Mouse (Mus musculus) neural tube, embryonic 15.5 days (tissue): Measurements from ENCODE around the gene Col8a2. TPM values are rescaled to one million over a fixed set of nuclear protein-coding genes. Genes with fewer than 3 reads are reported as not detected.

Experiments
- ATAC-seq: fragments of 200-750 bp; cut with Nextera tagmentation; 2 replicates; pipeline ENCODE4 v1.8.0; 2017; ENCODE audit warnings: mild to moderate bottlenecking, moderate TSS enrichment, moderate library complexity; ENCODE audit not compliant: low FRiP score
- H3K27ac ChIP-seq: fragments of 300-500 bp; sonication (generic); replicated peaks from 2 replicates; pipeline ENCODE4 v1.5.1; 2015; ENCODE audit warnings: mild to moderate bottlenecking, inconsistent platforms
- H3K27me3 ChIP-seq: fragments of 300-500 bp; sonication (generic); replicated peaks from 2 replicates; pipeline ENCODE4 v1.6.1; 2015; ENCODE audit warnings: inconsistent platforms
- H3K36me3 ChIP-seq: fragments of 300-500 bp; sonication (generic); 2 replicates; pipeline ENCODE4 v1.6.1; 2015; ENCODE audit warnings: inconsistent platforms
- H3K4me1 ChIP-seq: fragments of 300-500 bp; sonication (generic); 2 replicates; pipeline ENCODE4 v1.6.1; 2015; ENCODE audit warnings: inconsistent platforms
- H3K4me2 ChIP-seq: fragments of 300-500 bp; sonication (generic); 2 replicates; pipeline ENCODE4 v1.6.1; 2015; ENCODE audit warnings: inconsistent platforms, mild to moderate bottlenecking, moderate library complexity
- H3K4me3 ChIP-seq: fragments of 300-500 bp; sonication (generic); replicated peaks from 2 replicates; pipeline ENCODE4 v1.5.1; 2015; ENCODE audit warnings: mild to moderate bottlenecking, inconsistent platforms
- H3K9ac ChIP-seq: fragments of 300-500 bp; sonication (generic); replicated peaks from 2 replicates; pipeline ENCODE4 v1.6.1; 2015; ENCODE audit warnings: mild to moderate bottlenecking, inconsistent platforms
- H3K9me3 ChIP-seq: fragments of 300-500 bp; sonication (generic); replicated peaks from 2 replicates; pipeline ENCODE4 v1.6.1; 2016; ENCODE audit warnings: inconsistent platforms
- WGBS: fragments of 180-500 bp; shearing (Covaris S2); methylation state at CpG from one replicate; pipeline ENCODE4 v1.1.7; 2015; ENCODE audit warnings: mixed read lengths; 5-methylcytosine and 5-hydroxymethylcytosine counted together
- polyA plus RNA-seq: library from polyadenylated mRNA; unstranded; fragments of >200 nt; fragmentation: Nextera tagmentation; extraction: Ambion mirVana; gene quantifications from 2 replicates; pipeline ENCODE4 v1.2.1, GENCODE M21; 2015

The Col8a2 gene
- polyA plus RNA-seq, 1 experiment from 2014 or later = 7.4 TPM

DNA sequence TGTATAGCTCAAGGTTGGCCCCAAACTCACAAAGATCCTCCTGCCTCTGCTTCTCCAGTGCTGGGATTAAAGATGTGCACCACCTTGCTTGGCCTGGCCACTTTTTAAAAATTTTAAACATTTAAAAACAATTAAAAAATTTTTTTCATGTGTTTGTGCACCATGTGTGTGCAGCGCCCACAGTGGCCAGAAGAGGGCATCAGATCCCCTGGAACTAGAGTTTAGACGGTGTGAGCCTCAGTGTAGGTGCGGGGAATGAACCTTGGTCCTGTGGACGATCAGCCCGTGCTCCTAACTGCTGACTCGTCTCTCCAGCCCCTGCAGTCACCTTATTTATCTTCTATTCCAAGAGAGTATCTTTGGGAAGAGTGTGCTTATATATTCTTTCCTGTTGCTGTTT, 19.5 kb downstream of the Col8a2 start:
- Histone ChIP-seq H3K4me1 (peaks cover 22% of the 10 kb centered on the region), H3K4me2 (no peak overlapping the region), H3K4me3 (no peak overlapping the region), H3K9ac (no peak overlapping the region), H3K36me3 (no peaks in the 10 kb centered on the region), H3K27ac (no peak overlapping the region), H3K27me3 (peaks cover 29% of the 10 kb centered on the region), H3K9me3 (no peaks in the 10 kb centered on the region)
- WGBS = 93% methylated on average over 6 of the region's 6 CpGs
- ATAC-seq = no peak

DNA sequence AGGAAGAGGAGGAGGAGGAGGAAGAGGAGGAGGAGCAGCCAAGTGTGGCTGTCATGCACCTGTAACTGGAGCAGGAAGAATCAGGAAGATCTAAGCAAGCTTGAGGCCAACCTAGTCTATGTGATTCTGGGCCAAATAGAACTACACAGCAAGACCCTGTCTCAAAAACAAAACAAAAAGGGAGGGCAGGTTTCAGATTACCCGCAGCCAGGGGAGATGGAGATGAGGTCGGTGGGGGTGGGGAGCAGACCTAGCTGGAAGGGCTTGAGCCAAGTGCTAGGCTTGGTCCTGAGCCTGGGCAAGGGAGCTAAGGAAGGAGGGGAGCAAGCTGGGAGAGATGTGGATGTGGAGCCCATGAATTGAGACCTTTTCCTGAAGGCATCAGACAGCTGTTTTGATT, 20.2 kb downstream of the Col8a2 start:
- Histone ChIP-seq H3K4me1 (peaks cover 15% of the 10 kb centered on the region), H3K27ac (no peak overlapping the region), H3K36me3 (no peaks in the 10 kb centered on the region), H3K9ac (no peak overlapping the region), H3K4me2 (no peak overlapping the region), H3K9me3 (no peaks in the 10 kb centered on the region), H3K27me3 (peaks cover 22% of the 10 kb centered on the region), H3K4me3 (no peak overlapping the region)
- ATAC-seq = no peak
- WGBS = 23% methylated on average over 2 of the region's 2 CpGs

DNA sequence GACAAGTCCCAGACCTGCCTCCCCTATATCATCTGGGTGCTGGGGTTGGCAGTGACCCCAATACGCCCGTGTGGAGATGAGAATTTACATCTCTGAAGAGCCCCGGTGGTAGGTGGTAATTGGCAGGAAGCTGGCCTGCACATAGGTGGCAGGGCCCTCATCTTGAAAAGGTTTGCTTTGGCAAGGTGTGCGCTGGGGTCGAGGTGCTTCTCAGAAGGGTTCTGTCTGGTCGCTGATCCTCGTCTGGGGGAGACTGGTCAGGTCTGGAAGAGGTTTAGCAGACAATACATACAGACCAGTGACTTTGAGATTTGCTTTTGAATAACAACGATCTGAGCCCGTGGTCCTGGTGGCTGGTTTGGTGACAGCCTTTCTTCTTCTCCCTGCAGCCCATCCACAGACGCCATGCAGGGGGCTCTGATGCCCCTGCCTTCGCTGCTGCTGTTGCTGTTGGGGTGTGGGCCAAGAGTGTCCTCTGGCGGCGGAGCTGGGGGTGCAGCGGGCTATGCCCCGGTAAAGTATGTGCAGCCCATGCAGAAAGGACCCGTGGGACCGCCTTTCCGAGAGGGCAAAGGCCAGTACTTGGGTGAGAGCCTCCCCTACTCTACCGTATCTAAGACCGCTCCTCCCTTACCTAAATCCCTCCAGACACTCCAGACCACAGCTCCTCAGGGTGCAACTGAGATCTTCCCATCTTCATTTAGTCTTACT, 22.8 kb downstream of the Col8a2 start:
- Histone ChIP-seq H3K9me3 (no peaks in the 10 kb centered on the region), H3K4me2 (peak overlapping the region; percentile 54), H3K27ac (no peak overlapping the region), H3K27me3 (0 out of 2 replicates have a peak, but pooled peaks cover 3% of the 10 kb centered on the region), H3K36me3 (no peaks in the 10 kb centered on the region), H3K9ac (0 out of 2 replicates have a peak overlapping the region, but pooled peaks have one; percentile 4), H3K4me1 (peaks cover 11% of the 10 kb centered on the region; the same call in 1 of the 2 replicates), H3K4me3 (peak overlapping the region; percentile 25)
- WGBS = 13% methylated on average over 20 of the region's 20 CpGs
- ATAC-seq = peak; percentile 42; the same call in 1 of the 2 replicates

- peaks cover 11% of the 10 kb centered on the region; the same call in 1 of the 2 replicates for H3K4me1 ChIP-seq
These were observed 23.3 kb downstream of the Col8a2 start for GRCm38 (mm10) chr4:126309922-126310309.

GRCm38 (mm10) chr4:126310344-126310743, 23.8 kb downstream of the Col8a2 start:
- ATAC-seq = no peak
- H3K27ac ChIP-seq = no peak overlapping the region
- H3K27me3 ChIP-seq = 0 out of 2 replicates have a peak, but pooled peaks cover 3% of the 10 kb centered on the region
- 81% methylated on average over 7 of the region's 7 CpGs for WGBS
- H3K36me3 ChIP-seq = peaks cover 6% of the 10 kb centered on the region; the same call in 1 of the 2 replicates
- H3K4me1 ChIP-seq = peaks cover 11% of the 10 kb centered on the region; the same call in 1 of the 2 replicates
- H3K4me2 ChIP-seq = no peak overlapping the region
- no peak overlapping the region for H3K9ac ChIP-seq
- H3K9me3 ChIP-seq = no peaks in the 10 kb centered on the region
- H3K4me3 ChIP-seq = no peak overlapping the region

More at GRCm38 (mm10) chr4:126309922-126310309, 23.3 kb downstream of the Col8a2 start:
- peak; percentile 86; the same call in 1 of the 2 replicates for ATAC-seq
- WGBS = 2% methylated on average over 7 of the region's 7 CpGs
- no peaks in the 10 kb centered on the region for H3K9me3 ChIP-seq
- H3K4me3 ChIP-seq = peak overlapping the region; percentile 25
- 0 out of 2 replicates have a peak overlapping the region, but pooled peaks have one; percentile 4 for H3K9ac ChIP-seq
- H3K27me3 ChIP-seq = 0 out of 2 replicates have a peak, but pooled peaks cover 3% of the 10 kb centered on the region
- H3K36me3 ChIP-seq = peaks cover 4% of the 10 kb centered on the region; the same call in 1 of the 2 replicates
- H3K27ac ChIP-seq = no peak overlapping the region
- H3K4me2 ChIP-seq = peak overlapping the region; percentile 54

DNA sequence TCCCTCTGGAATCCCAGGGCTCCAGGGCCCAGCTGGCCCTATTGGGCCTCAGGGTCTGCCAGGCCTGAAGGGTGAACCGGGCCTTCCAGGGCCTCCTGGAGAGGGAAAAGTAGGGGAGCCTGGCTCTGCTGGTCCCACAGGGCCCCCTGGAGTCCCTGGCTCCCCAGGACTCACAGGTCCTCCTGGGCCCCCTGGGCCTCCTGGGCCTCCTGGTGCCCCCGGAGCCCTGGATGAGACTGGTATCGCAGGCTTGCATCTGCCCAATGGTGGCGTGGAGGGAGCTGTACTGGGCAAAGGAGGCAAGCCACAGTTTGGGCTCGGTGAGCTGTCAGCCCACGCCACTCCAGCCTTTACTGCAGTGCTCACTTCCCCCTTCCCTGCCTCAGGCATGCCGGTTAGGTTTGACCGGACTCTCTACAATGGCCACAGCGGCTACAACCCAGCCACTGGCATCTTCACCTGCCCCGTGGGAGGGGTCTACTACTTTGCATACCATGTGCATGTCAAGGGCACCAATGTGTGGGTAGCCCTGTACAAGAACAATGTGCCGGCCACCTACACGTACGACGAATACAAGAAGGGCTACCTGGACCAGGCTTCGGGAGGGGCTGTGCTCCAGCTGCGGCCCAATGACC, 25.1 kb downstream of the Col8a2 start:
- peaks cover 11% of the 10 kb centered on the region; the same call in 1 of the 2 replicates for H3K4me1 ChIP-seq
- peaks cover 20% of the 10 kb centered on the region for H3K36me3 ChIP-seq
- ATAC-seq = no peak
- no peak overlapping the region for H3K27ac ChIP-seq
- H3K4me2 ChIP-seq = no peak overlapping the region
- no peaks in the 10 kb centered on the region for H3K9me3 ChIP-seq
- no peak overlapping the region for H3K4me3 ChIP-seq
- 90% methylated on average over 16 of the region's 16 CpGs for WGBS
- H3K9ac ChIP-seq = no peak overlapping the region
- H3K27me3 ChIP-seq = 0 out of 2 replicates have a peak, but pooled peaks cover 3% of the 10 kb centered on the region

DNA sequence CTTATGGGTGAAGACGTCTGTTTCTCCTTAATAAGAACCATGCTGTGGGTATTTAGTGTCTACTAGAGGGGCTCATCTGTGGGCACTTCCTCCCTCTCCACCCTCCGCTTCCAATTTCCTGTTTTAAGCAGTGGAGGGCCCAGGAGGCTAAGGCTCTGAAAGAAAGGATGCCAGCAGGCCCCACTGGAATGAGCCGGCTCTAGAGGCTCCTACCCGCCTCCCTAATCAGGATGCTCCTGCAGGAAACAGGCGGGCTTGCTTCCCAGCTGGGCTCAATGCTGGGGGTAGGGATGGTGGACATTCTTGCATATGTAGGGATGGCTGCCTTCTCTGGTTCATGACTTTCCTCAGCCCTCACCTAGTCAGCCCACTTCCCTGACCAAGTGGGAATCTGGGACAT, 26.6 kb downstream of the Col8a2 start:
- no peak for ATAC-seq
- peaks cover 11% of the 10 kb centered on the region; the same call in 1 of the 2 replicates for H3K4me1 ChIP-seq
- WGBS = 46% methylated on average over 5 of the region's 5 CpGs
- no peak overlapping the region for H3K27ac ChIP-seq
- H3K36me3 ChIP-seq = peaks cover 35% of the 10 kb centered on the region
- 0 out of 2 replicates have a peak, but pooled peaks cover 3% of the 10 kb centered on the region for H3K27me3 ChIP-seq
- H3K4me3 ChIP-seq = no peak overlapping the region
- no peak overlapping the region for H3K9ac ChIP-seq
- H3K9me3 ChIP-seq = no peaks in the 10 kb centered on the region
- H3K4me2 ChIP-seq = no peak overlapping the region

GRCm38 (mm10) chr4:126314393-126314792, 27.8 kb downstream of the Col8a2 start:
- no peak overlapping the region for H3K4me2 ChIP-seq
- H3K27me3 ChIP-seq = no peaks in the 10 kb centered on the region
- no peak for ATAC-seq
- H3K9ac ChIP-seq = no peak overlapping the region
- peaks cover 35% of the 10 kb centered on the region for H3K36me3 ChIP-seq
- H3K27ac ChIP-seq = no peak overlapping the region
- H3K4me1 ChIP-seq = peaks cover 7% of the 10 kb centered on the region; the same call in 1 of the 2 replicates
- WGBS = 65% methylated on average over 10 of the region's 10 CpGs
- H3K9me3 ChIP-seq = no peaks in the 10 kb centered on the region
- H3K4me3 ChIP-seq = no peak overlapping the region

GRCm38 (mm10) chr4:126315931-126316330, 29.3 kb downstream of the Col8a2 start:
- Histone ChIP-seq H3K4me2 (no peak overlapping the region), H3K27me3 (no peaks in the 10 kb centered on the region), H3K36me3 (peaks cover 39% of the 10 kb centered on the region), H3K9me3 (no peaks in the 10 kb centered on the region), H3K27ac (no peak overlapping the region), H3K9ac (no peak overlapping the region), H3K4me3 (no peak overlapping the region), H3K4me1 (peaks cover 14% of the 10 kb centered on the region)
- ATAC-seq = no peak
- WGBS = 40% methylated on average over 5 of the region's 5 CpGs

- Histone ChIP-seq H3K9ac (no peak overlapping the region), H3K36me3 (peaks cover 39% of the 10 kb centered on the region), H3K27ac (no peak overlapping the region), H3K4me1 (peaks cover 15% of the 10 kb centered on the region), H3K27me3 (no peaks in the 10 kb centered on the region), H3K9me3 (no peaks in the 10 kb centered on the region), H3K4me2 (no peak overlapping the region), H3K4me3 (no peak overlapping the region)
- 95% methylated on average over 13 of the region's 13 CpGs for WGBS
- ATAC-seq = no peak
These were observed 29.9 kb downstream of the Col8a2 start for GRCm38 (mm10) chr4:126316443-126317040.

DNA sequence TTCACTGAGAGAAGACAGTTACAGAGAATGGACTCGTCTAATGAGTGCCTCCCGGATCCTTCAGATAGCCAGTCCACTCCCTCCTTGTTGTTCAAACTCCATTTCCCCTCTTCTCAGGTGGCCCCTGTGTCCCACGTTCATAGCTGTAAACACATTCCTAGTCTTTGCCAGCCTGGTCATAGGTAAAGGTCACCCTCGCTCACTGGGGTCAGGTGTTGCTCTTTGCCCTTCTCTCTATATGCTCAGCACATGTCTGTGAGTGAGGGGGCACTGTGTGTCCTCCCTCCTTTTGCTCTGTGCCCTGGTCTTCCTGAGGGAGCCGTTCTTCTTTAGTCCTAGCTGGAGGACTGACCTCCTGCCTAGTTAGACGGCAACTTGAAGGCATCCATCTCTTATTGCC, 33.2 kb downstream of the Col8a2 start:
- no peak overlapping the region for H3K4me3 ChIP-seq
- H3K27ac ChIP-seq = no peak overlapping the region
- WGBS = 92% methylated on average over 6 of the region's 6 CpGs
- peaks cover 36% of the 10 kb centered on the region for H3K36me3 ChIP-seq
- H3K9me3 ChIP-seq = no peaks in the 10 kb centered on the region
- no peak for ATAC-seq
- no peak overlapping the region for H3K9ac ChIP-seq
- H3K27me3 ChIP-seq = peaks cover 16% of the 10 kb centered on the region
- peaks cover 24% of the 10 kb centered on the region for H3K4me1 ChIP-seq
- peak overlapping the region; percentile 81; the same call in 1 of the 2 replicates for H3K4me2 ChIP-seq
